Mouse (Mus musculus): ENCODE results near the gene Col25a1. TPM values are rescaled to one million over a fixed set of nuclear protein-coding genes. Genes with fewer than 3 reads are reported as not detected.
A peak's percentile ranks its signal among the peaks of the same experiment; 100 is the strongest.

Gene Col25a1
- total RNA-seq, 2 experiments from 2014 or later = 12.5 to 13.9 TPM

- DNase-seq (ENCODE audit: low spot score in 2 of 2) = no peak
Observed at GRCm38 (mm10) chr3:130374620-130375341, 243.5 kb downstream of the Col25a1 start.

- no peak for DNase-seq (ENCODE audit: low spot score in 2 of 2)
Observed at GRCm38 (mm10) chr3:130377786-130378185, 246.5 kb downstream of the Col25a1 start.

GRCm38 (mm10) chr3:130378626-130379025, 247.3 kb downstream of the Col25a1 start:
- DNase-seq (ENCODE audit: low spot score in 2 of 2) = no peak

- no peak for DNase-seq (ENCODE audit: low spot score in 2 of 2)
Observed at GRCm38 (mm10) chr3:130380299-130380845, 249.1 kb downstream of the Col25a1 start.

GRCm38 (mm10) chr3:130381691-130382090, 250.4 kb downstream of the Col25a1 start:
- DNase-seq (ENCODE audit: low spot score in 2 of 2) = no peak

GRCm38 (mm10) chr3:130385856-130386255, 254.6 kb downstream of the Col25a1 start:
- DNase-seq (ENCODE audit: low spot score in 2 of 2) = no peak

- DNase-seq (ENCODE audit: low spot score in 2 of 2) = no peak
Observed at GRCm38 (mm10) chr3:130387156-130387555, 255.9 kb downstream of the Col25a1 start.

- peak in 1 of 2 experiments; percentile 26 for DNase-seq (ENCODE audit: low spot score in 2 of 2)
Observed at GRCm38 (mm10) chr3:130389261-130389975, 258.1 kb downstream of the Col25a1 start.

- DNase-seq (ENCODE audit: low spot score in 2 of 2) = no peak
Observed at GRCm38 (mm10) chr3:130396636-130397035, 265.3 kb downstream of the Col25a1 start.

GRCm38 (mm10) chr3:130400716-130401559, 269.6 kb downstream of the Col25a1 start:
- no peak for DNase-seq (ENCODE audit: low spot score in 2 of 2)

- DNase-seq (ENCODE audit: low spot score in 2 of 2) = no peak
Observed at GRCm38 (mm10) chr3:130401560-130401852, 270.2 kb downstream of the Col25a1 start.

- DNase-seq (ENCODE audit: low spot score in 2 of 2) = no peak
Observed at GRCm38 (mm10) chr3:130404525-130405409, 273.5 kb downstream of the Col25a1 start.

GRCm38 (mm10) chr3:130407201-130407600, 275.9 kb downstream of the Col25a1 start:
- no peak for DNase-seq (ENCODE audit: low spot score in 2 of 2)

- no peak for DNase-seq (ENCODE audit: low spot score in 2 of 2)
Observed at GRCm38 (mm10) chr3:130413239-130413638, 281.9 kb downstream of the Col25a1 start.

GRCm38 (mm10) chr3:130418951-130419350, 287.6 kb downstream of the Col25a1 start:
- DNase-seq (ENCODE audit: low spot score in 2 of 2) = no peak

- DNase-seq (ENCODE audit: low spot score in 2 of 2) = no peak
Observed at GRCm38 (mm10) chr3:130428796-130429195, 297.5 kb downstream of the Col25a1 start.

- DNase-seq (ENCODE audit: low spot score in 2 of 2) = no peak
Observed at GRCm38 (mm10) chr3:130430052-130430451, 298.8 kb downstream of the Col25a1 start.

- no peak for DNase-seq (ENCODE audit: low spot score in 2 of 2)
Observed at GRCm38 (mm10) chr3:130432818-130433217, 301.5 kb downstream of the Col25a1 start.

GRCm38 (mm10) chr3:130436956-130437355, 305.7 kb downstream of the Col25a1 start:
- DNase-seq (ENCODE audit: low spot score in 2 of 2) = no peak

GRCm38 (mm10) chr3:130439767-130440166, 308.5 kb downstream of the Col25a1 start:
- DNase-seq (ENCODE audit: low spot score in 2 of 2) = no peak
